Mouse (Mus musculus) intestine, embryonic 14.5 days (tissue): ENCODE data around the gene Vpreb1. TPM values are rescaled to one million over a fixed set of nuclear protein-coding genes. Genes with fewer than 3 reads are reported as not detected.
"Not testable (repeated sequence)": the region's sequence is repeated elsewhere in the genome, so short reads cannot be mapped to it uniquely, and the experiment has no call there.

Experiments
- ATAC-seq: fragments of 200-750 bp; cut with Nextera tagmentation; replicated peaks from 2 replicates; pipeline ENCODE4 v1.8.0; 2017; ENCODE audit warnings: low read depth, moderate number of reproducible peaks, moderate TSS enrichment, moderate library complexity; ENCODE audit not compliant: low FRiP score, low TSS enrichment
- DNase-seq: peaks from one replicate; pipeline ENCODE4 v3.0.0-alpha.2; 2018; ENCODE audit warnings: low spot score
- H3K27ac ChIP-seq: fragments of 300-500 bp; sonication (generic); 2 replicates; pipeline ENCODE4 v1.5.1; 2014; ENCODE audit warnings: low read depth, mild to moderate bottlenecking, control low read depth
- H3K27me3 ChIP-seq: fragments of 300-500 bp; sonication (generic); replicated peaks from 2 replicates; pipeline ENCODE4 v1.6.1; 2014; ENCODE audit warnings: low read length, control low read depth; ENCODE audit not compliant: control insufficient read depth, insufficient read depth
- H3K36me3 ChIP-seq: fragments of 300-500 bp; sonication (generic); 2 replicates; pipeline ENCODE4 v1.6.1; 2014; ENCODE audit warnings: low read length, control low read depth; ENCODE audit not compliant: control insufficient read depth, insufficient read depth
- H3K4me1 ChIP-seq: fragments of 300-500 bp; sonication (generic); replicated peaks from 2 replicates; pipeline ENCODE4 v1.6.1; 2014; ENCODE audit warnings: low read length, control low read depth, mixed read lengths; ENCODE audit not compliant: control insufficient read depth, insufficient read depth
- H3K4me2 ChIP-seq: fragments of 300-500 bp; sonication (generic); 2 replicates; pipeline ENCODE4 v1.6.1; 2014; ENCODE audit warnings: low read length
- H3K4me3 ChIP-seq: fragments of 300-500 bp; sonication (generic); 2 replicates; pipeline ENCODE4 v1.5.1; 2014; ENCODE audit warnings: low read depth, low read length, control low read depth, mixed read lengths
- H3K9ac ChIP-seq: fragments of 300-500 bp; sonication (generic); 2 replicates; pipeline ENCODE4 v1.6.1; 2014; ENCODE audit warnings: mild to moderate bottlenecking, low read length
- H3K9me3 ChIP-seq: fragments of 300-500 bp; sonication (generic); 2 replicates; pipeline ENCODE4 v1.6.1; 2016; ENCODE audit warnings: low read length, control low read depth; ENCODE audit not compliant: control insufficient read depth
- WGBS: fragments of 180-500 bp; shearing (Covaris S2); extraction: QIAGEN DNeasy Blood & Tissue Kit; methylation state at CpG from one replicate; pipeline ENCODE4 v1.1.7; 2014; 5-methylcytosine and 5-hydroxymethylcytosine counted together
- polyA plus RNA-seq: library from polyadenylated mRNA; unstranded; fragments of >200 nt; fragmentation: Nextera tagmentation; extraction: Ambion mirVana; gene quantifications from 2 replicates; pipeline ENCODE4 v1.2.1, GENCODE M21; 2014

Vpreb1 gene
- polyA plus RNA-seq, 1 experiment from 2014 or later = 1.9 TPM

DNA sequence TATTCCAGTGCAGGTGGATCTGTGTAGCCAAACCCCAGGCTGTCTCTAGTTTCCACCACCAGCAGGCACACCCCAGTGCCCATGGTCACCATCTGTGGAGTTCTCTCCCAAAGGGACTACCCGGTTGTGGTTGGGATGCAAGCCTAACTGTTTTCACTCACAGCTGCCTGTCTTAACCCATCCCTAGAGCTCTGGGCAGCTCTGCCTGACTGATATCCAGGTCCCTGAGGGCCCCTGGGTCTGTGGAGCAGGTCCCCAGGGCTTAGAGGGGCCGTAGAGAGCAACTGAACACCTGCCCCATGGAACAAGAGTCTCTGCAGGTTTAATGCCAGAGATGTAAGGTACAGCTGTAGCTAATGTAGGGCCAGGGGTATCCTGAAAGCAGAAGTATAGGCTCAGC is 6.7 kb downstream of the Vpreb1 start, which contains the start of gene Igll1:
Igll1 (minus strand) TSS at position 8 of the 400 bp plus-strand sequence.
- Histone ChIP-seq H3K9ac (no peak within 1 kb of the TSS), H3K4me1 (no peaks in the 10 kb centered on the region), H3K27me3 (no peaks in the 10 kb centered on the region), H3K36me3 (no peaks in the 10 kb centered on the region), H3K9me3 (no peaks in the 10 kb centered on the region), H3K27ac (no peak within 1 kb of the TSS), H3K4me3 (no peak within 1 kb of the TSS), H3K4me2 (no peak within 1 kb of the TSS)
- DNase-seq (no peak), ATAC-seq (no peak)
- 74% methylated on average over 2 of the region's 2 CpGs for WGBS

DNA sequence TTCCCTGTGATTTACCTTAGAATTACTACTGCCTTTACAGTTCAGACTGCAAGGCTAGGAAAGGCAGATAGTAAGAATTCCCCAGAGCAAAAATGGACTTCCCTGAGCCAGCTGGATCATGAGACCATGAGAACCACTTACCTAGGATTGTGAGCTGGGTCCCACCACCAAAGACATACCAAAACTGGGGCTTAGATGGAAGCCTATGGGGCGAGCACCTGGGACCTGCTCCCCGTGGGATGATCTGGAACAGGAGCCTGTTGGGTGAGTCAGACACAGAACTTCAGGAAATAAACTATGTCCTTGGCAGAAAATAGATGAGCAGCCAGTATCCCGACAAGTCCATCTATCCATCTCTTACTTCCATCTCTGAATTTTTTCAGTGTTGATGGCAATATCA is 8.4 kb downstream of the Vpreb1 start:
- Histone ChIP-seq H3K4me1 (no peaks in the 10 kb centered on the region), H3K9me3 (no peaks in the 10 kb centered on the region), H3K36me3 (no peaks in the 10 kb centered on the region), H3K27me3 (no peaks in the 10 kb centered on the region), H3K27ac (no peak overlapping the region), H3K9ac (no peak overlapping the region), H3K4me2 (no peak overlapping the region), H3K4me3 (no peak overlapping the region)
- ATAC-seq (no peak), DNase-seq (peak; percentile 1)
- 70% methylated on average over 3 of the region's 3 CpGs for WGBS

DNA sequence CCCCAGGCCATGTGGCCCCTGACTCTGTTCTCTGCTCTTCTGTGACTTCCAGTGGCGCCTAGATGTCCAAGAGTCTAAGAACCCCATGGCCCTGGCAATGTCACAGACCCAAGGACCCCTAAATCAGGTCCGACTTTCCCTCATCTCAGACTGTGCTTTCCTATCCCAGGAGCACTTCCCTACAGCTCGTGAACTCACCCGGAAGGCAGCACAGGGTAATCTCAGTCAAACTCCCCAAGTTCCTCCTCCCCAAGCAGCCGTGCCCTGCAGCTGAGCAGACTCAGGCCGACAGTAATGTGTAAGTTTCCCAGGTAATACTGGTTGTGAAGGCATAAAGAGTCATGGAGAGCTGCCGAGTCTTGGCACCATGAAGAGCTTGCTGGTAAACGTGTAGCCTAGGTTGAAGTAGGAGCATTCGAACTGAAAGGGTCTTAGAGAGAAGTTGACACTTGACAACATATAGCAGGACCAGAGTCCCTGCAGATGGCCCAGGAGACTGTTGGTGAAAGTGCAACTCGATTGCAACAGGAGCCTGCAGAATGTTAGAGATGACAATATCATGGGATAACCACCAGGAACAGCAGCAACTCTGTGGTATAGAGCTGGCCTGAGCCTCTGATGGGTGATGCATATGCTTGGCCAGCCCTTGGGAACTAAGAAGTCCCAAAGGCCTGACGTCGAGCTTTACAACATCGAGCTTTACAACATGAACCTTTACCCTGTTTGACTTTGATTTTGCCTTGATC is 13.7 kb downstream of the Vpreb1 start:
- Histone ChIP-seq H3K9me3 (no peaks in the 10 kb centered on the region), H3K4me3 (no peak overlapping the region), H3K27me3 (no peaks in the 10 kb centered on the region), H3K36me3 (no peaks in the 10 kb centered on the region), H3K4me2 (no peak overlapping the region), H3K4me1 (no peaks in the 10 kb centered on the region), H3K9ac (no peak overlapping the region), H3K27ac (no peak overlapping the region)
- WGBS = 66% methylated on average over 13 of the region's 13 CpGs
- DNase-seq (no peak), ATAC-seq (no peak)

DNA sequence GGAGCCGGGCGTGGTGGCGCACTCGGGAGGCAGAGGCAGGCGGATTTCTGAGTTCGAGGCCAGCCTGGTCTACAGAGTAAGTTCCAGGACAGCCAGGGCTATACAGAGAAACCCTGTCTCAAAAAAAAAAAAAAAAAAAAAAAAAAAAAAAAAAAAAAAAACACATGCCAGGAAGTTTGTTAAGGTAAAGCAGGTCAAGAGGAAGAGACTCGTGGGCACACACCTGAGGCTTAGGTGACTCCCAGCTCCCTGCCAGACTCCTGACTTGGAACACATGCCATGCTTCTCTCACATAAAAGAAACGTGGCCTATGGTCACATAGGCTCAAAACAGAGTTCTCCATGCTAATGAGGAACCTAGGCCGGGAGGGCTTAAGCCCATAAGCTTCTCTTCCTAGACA is 14.6 kb downstream of the Vpreb1 start:
- not testable (repeated sequence) for H3K4me3 ChIP-seq, H3K9me3 ChIP-seq, H3K36me3 ChIP-seq, ATAC-seq, H3K9ac ChIP-seq, H3K27ac ChIP-seq, H3K27me3 ChIP-seq, H3K4me2 ChIP-seq, DNase-seq, H3K4me1 ChIP-seq
- WGBS = 80% methylated on average over 9 of the region's 9 CpGs

DNA sequence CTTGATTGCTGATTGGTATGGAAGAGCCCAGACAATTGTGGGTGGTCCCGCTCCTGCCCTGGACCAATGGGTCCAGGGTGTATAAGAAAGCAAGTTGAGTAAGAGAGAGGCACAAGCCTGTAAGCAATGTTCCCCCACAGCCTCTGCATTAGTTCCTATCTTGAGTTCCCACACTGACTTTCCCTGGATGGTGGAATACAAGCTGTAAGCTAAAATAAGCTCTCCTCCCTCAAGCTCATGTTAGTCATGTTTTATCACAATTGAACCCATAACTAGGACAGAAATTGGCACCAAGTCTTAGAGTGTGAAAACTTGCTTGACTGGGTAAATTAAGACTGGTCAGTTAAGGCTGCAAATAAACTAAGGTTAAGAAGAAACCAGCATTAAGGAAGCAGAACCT is 15.1 kb downstream of the Vpreb1 start:
- Histone ChIP-seq H3K36me3 (no peaks in the 10 kb centered on the region), H3K4me1 (no peaks in the 10 kb centered on the region), H3K4me3 (no peak overlapping the region), H3K9ac (no peak overlapping the region), H3K27ac (no peak overlapping the region), H3K27me3 (no peaks in the 10 kb centered on the region), H3K9me3 (no peaks in the 10 kb centered on the region), H3K4me2 (no peak overlapping the region)
- ATAC-seq (no peak), DNase-seq (no peak)
- 91% methylated on average over 1 of the region's 1 CpGs for WGBS

DNA sequence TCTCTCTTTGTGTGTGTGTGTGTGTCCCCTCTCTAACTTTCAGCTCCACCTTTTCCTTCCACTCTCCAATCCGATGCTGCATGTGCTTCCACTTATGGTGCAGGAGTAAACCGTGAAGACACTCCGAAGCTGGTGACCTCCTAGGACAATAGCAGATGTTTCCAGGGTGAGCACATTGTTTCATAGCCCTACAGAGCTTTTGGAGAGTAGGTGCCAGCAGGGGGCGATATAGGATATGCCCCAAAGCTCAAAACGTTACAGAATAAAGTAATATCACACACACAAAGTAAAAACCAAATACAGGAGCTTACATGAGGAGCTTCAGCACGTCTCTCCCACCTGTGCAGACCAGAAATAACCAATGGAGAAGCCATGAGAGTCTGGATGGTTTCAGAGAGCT is 15.8 kb downstream of the Vpreb1 start:
- Histone ChIP-seq H3K4me2 (no peak overlapping the region), H3K4me1 (no peaks in the 10 kb centered on the region), H3K9ac (no peak overlapping the region), H3K27me3 (no peaks in the 10 kb centered on the region), H3K9me3 (no peaks in the 10 kb centered on the region), H3K4me3 (no peak overlapping the region), H3K27ac (no peak overlapping the region), H3K36me3 (no peaks in the 10 kb centered on the region)
- WGBS = 29% methylated on average over 6 of the region's 6 CpGs
- peak; percentile 63 for DNase-seq
- no peak for ATAC-seq

DNA sequence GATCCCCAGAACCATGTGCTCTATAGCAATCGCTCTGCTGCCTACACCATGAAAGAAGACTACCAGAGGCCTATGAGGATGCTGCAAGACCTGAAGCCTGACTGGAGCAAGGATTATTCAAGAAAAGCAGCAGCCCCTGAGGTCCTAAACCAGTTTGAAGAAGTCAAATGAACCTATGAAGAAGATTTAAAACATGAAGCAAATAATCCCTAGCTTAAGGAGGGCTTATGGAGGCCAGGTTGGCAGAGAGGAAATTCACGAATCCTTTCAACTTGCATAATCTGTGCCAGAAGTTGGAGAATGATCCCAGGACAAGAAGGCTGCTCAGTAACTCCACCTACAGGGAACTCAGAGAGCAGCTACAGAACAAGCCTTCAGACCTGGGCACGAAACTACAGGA is 18.2 kb downstream of the Vpreb1 start:
- no peak for DNase-seq
- H3K4me1 ChIP-seq = no peaks in the 10 kb centered on the region
- no peak for ATAC-seq
- no peak overlapping the region for H3K9ac ChIP-seq
- H3K4me3 ChIP-seq = no peak overlapping the region
- H3K36me3 ChIP-seq = no peaks in the 10 kb centered on the region
- no peaks in the 10 kb centered on the region for H3K27me3 ChIP-seq
- 86% methylated on average over 3 of the region's 3 CpGs for WGBS
- no peak overlapping the region for H3K4me2 ChIP-seq
- no peaks in the 10 kb centered on the region for H3K9me3 ChIP-seq
- no peak overlapping the region for H3K27ac ChIP-seq

DNA sequence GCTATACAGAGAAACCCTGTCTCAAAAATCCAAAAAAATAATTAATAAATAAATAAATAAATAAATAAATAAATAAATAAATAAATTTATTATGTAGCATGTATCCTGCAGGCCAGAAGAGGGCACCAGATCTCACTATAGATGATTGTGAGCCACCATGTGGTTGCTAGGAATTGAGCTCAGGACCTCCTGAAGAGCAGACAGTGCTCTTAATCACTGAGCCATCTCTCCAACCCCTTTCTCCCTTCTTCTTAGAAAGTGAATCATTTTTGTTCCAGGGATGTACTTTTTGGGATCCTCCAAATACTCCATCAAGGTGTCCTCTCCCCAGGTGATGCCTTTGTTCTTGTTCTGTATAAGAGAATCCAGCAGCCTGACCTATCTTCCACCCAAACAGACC is 21.4 kb downstream of the Vpreb1 start:
- Histone ChIP-seq H3K4me2 (no peak overlapping the region), H3K4me3 (no peak overlapping the region), H3K27me3 (no peaks in the 10 kb centered on the region), H3K36me3 (no peaks in the 10 kb centered on the region), H3K9me3 (no peaks in the 10 kb centered on the region), H3K4me1 (no peaks in the 10 kb centered on the region), H3K27ac (no peak overlapping the region), H3K9ac (no peak overlapping the region)
- DNase-seq (no peak), ATAC-seq (no peak)

DNA sequence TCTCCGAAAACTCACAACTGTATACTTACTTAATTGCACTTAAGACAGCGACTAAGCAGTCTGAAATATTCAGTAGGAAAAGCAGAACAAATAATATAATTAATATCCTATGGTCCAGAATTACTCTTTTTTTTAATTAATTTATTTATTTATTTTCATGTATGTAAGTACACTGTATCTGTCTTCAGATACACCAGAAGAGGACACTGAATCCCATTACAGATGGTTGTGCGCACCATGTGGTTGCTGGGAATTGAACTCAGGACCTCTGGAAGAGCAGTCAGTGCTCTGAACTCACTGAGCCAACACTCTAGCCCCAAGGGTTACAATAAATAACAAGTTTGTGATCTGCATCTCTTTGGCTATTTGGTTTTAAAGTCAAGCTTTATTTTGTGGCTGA is 41.0 kb downstream of the Vpreb1 start:
- Histone ChIP-seq H3K4me1 (no peaks in the 10 kb centered on the region; the same call in 1 of the 2 replicates), H3K27me3 (no peaks in the 10 kb centered on the region), H3K9me3 (no peaks in the 10 kb centered on the region), H3K9ac (no peak overlapping the region), H3K27ac (no peak overlapping the region), H3K4me3 (no peak overlapping the region), H3K36me3 (no peaks in the 10 kb centered on the region), H3K4me2 (peak overlapping the region; percentile 82)
- no peak for DNase-seq
- ATAC-seq = no peak
- WGBS = 84% methylated on average over 3 of the region's 3 CpGs
